Mouse (Mus musculus) liver, embryonic 14.5 days (tissue): ENCODE results near the gene Stk11ip. TPM values are rescaled to one million over a fixed set of nuclear protein-coding genes. Genes with fewer than 3 reads are reported as not detected.

ENCODE experiments used
- ATAC-seq: fragments of 200-750 bp; cut with Nextera tagmentation; 2 replicates; pipeline ENCODE4 v1.8.0; 2017; ENCODE audit warnings: moderate number of reproducible peaks, mild to moderate bottlenecking, moderate library complexity; ENCODE audit not compliant: insufficient read depth
- DNase-seq, 3 experiments: peaks; one replicate each; pipeline ENCODE4 v3.0.0-alpha.2; 2012 to 2013; ENCODE audit warnings: low read depth in 3 of 3, low spot score in 3 of 3
- H3K27ac ChIP-seq: fragments of 300-500 bp; sonication (generic); 2 replicates; pipeline ENCODE4 v1.5.1; 2014; ENCODE audit warnings: moderate library complexity, mild to moderate bottlenecking, control low read depth, inconsistent platforms
- H3K27me3 ChIP-seq: fragments of 300-500 bp; sonication (generic); 2 replicates; pipeline ENCODE4 v1.6.1; 2014; ENCODE audit warnings: mild to moderate bottlenecking, low read length, moderate library complexity; ENCODE audit not compliant: control insufficient read depth, insufficient read depth
- H3K36me3 ChIP-seq: fragments of 300-500 bp; sonication (generic); replicated peaks from 2 replicates; pipeline ENCODE4 v1.6.1; 2014; ENCODE audit warnings: low read depth; ENCODE audit not compliant: control insufficient read depth, insufficient read depth
- H3K4me1 ChIP-seq, 2 experiments: fragments of 200-500 bp in 1 of 2; fragments of 300-500 bp in 1 of 2; sonication (generic) in 1 of 2; replicated peaks; 2 replicates each; pipeline ENCODE4 v1.6.1; 2012 to 2014; ENCODE audit warnings: antibody characterized with exemption in 1 of 2, inconsistent platforms in 1 of 2, low read length in 1 of 2; ENCODE audit not compliant: control insufficient read depth in 2 of 2, insufficient read depth in 2 of 2
- H3K4me2 ChIP-seq: fragments of 300-500 bp; sonication (generic); 2 replicates; pipeline ENCODE4 v1.6.1; 2014; ENCODE audit warnings: low read depth, mild to moderate bottlenecking, control low read depth, moderate library complexity
- H3K4me3 ChIP-seq, 2 experiments: fragments of 200-500 bp in 1 of 2; fragments of 300-500 bp in 1 of 2; sonication (generic) in 1 of 2; 2 replicates each; pipeline ENCODE4 v1.5.1; 2012 to 2014; ENCODE audit warnings: low read depth in 2 of 2, low read length in 2 of 2, mild to moderate bottlenecking in 2 of 2, control low read depth in 1 of 2, inconsistent platforms in 1 of 2, moderate library complexity in 1 of 2; ENCODE audit not compliant: insufficient read depth in 1 of 2
- H3K9ac ChIP-seq: fragments of 300-500 bp; sonication (generic); replicated peaks from 2 replicates; pipeline ENCODE4 v1.6.1; 2014; ENCODE audit warnings: mild to moderate bottlenecking, control low read depth, moderate library complexity
- H3K9me3 ChIP-seq: fragments of 300-500 bp; sonication (generic); 2 replicates; pipeline ENCODE4 v1.6.1; 2016; ENCODE audit warnings: low read length, mixed read lengths; ENCODE audit not compliant: control insufficient read depth
- CTCF ChIP-seq: IDR thresholded peaks from 2 replicates; pipeline ENCODE4 v1.5.1; 2016; ENCODE audit warnings: antibody characterized with exemption, low read depth, control low read depth
- EP300 ChIP-seq: IDR thresholded peaks from 2 replicates; pipeline ENCODE4 v1.6.1; 2016; ENCODE audit warnings: antibody characterized with exemption, low read depth
- WGBS: fragments of 180-500 bp; shearing (Covaris S2); extraction: QIAGEN DNeasy Blood & Tissue Kit; methylation state at CpG from one replicate; pipeline ENCODE4 v1.1.7; 2014; ENCODE audit not compliant: insufficient replicate concordance; 5-methylcytosine and 5-hydroxymethylcytosine counted together
- polyA plus RNA-seq, 2 experiments: library from polyadenylated mRNA; depleted of rRNA in 1 of 2; stranded (reverse) in 1 of 2; unstranded in 1 of 2; fragments of >200 nt; fragmentation: Nextera tagmentation in 1 of 2; extraction: Ambion mirVana in 1 of 2; gene quantifications; 2 replicates each; pipeline versions ENCODE4 v1.2.1 to v1.2.3; 2012 to 2014

Stk11ip gene
- polyA plus RNA-seq, 2 experiments = 3.4 to 5.9 TPM

GRCm38 (mm10) chr1:75516703-75517380 lies 4.5 kb upstream of the Stk11ip start:
- no peaks in the 10 kb centered on the region for H3K27me3 ChIP-seq
- H3K27ac ChIP-seq = no peak overlapping the region
- no peak overlapping the region for H3K4me2 ChIP-seq
- H3K9ac ChIP-seq = no peak overlapping the region
- TF ChIP-seq EP300 = no peak
- no peak for TF ChIP-seq CTCF
- no peaks in the 10 kb centered on the region for H3K9me3 ChIP-seq
- ATAC-seq (no peak), DNase-seq (no peak)
- peaks cover 0 to 7% of the 10 kb centered on the region in 2 experiments; a peak in 3 of 4 replicates for H3K4me1 ChIP-seq
- no peaks in the 10 kb centered on the region for H3K36me3 ChIP-seq
- 51% methylated on average over 15 of the region's 15 CpGs for WGBS
- no peak overlapping the region for H3K4me3 ChIP-seq

GRCm38 (mm10) chr1:75517984-75518383 lies 3.3 kb upstream of the Stk11ip start:
- ATAC-seq (no peak), DNase-seq (no peak)
- H3K4me1 ChIP-seq = peaks cover 7 to 9% of the 10 kb centered on the region in 2 experiments; a peak in 3 of 4 replicates
- H3K9me3 ChIP-seq = no peaks in the 10 kb centered on the region
- no peaks in the 10 kb centered on the region for H3K27me3 ChIP-seq
- H3K27ac ChIP-seq = no peak overlapping the region
- no peak overlapping the region for H3K4me2 ChIP-seq
- H3K36me3 ChIP-seq = no peaks in the 10 kb centered on the region
- 68% methylated on average over 4 of the region's 4 CpGs for WGBS
- TF ChIP-seq CTCF = no peak
- no peak for TF ChIP-seq EP300
- H3K4me3 ChIP-seq = no peak overlapping the region
- H3K9ac ChIP-seq = no peak overlapping the region

GRCm38 (mm10) chr1:75518427-75518826 lies 2.9 kb upstream of the Stk11ip start:
- Histone ChIP-seq H3K36me3 (no peaks in the 10 kb centered on the region), H3K4me3 (no peak overlapping the region), H3K27ac (no peak overlapping the region), H3K27me3 (no peaks in the 10 kb centered on the region), H3K4me2 (no peak overlapping the region), H3K9me3 (no peaks in the 10 kb centered on the region), H3K4me1 (peaks cover 7 to 9% of the 10 kb centered on the region in 2 experiments; a peak in 3 of 4 replicates), H3K9ac (no peak overlapping the region)
- DNase-seq (no peak), ATAC-seq (no peak)
- TF ChIP-seq EP300 (no peak), CTCF (no peak)
- WGBS = 68% methylated on average over 4 of the region's 4 CpGs

GRCm38 (mm10) chr1:75519576-75519975 lies 1.8 kb upstream of the Stk11ip start:
- Histone ChIP-seq H3K36me3 (no peaks in the 10 kb centered on the region), H3K4me2 (no peak overlapping the region), H3K9ac (no peak overlapping the region), H3K27ac (no peak overlapping the region), H3K9me3 (no peaks in the 10 kb centered on the region), H3K4me3 (no peak overlapping the region), H3K27me3 (no peaks in the 10 kb centered on the region), H3K4me1 (peaks cover 7 to 9% of the 10 kb centered on the region in 2 experiments; a peak in 3 of 4 replicates)
- ATAC-seq = no peak
- no peak for TF ChIP-seq CTCF
- TF ChIP-seq EP300 = no peak
- no peak for DNase-seq
- 60% methylated on average over 5 of the region's 5 CpGs for WGBS

- WGBS = 68% methylated on average over 7 of the region's 7 CpGs
Observed at GRCm38 (mm10) chr1:75524679-75525078, 3.4 kb downstream of the Stk11ip start.

More at GRCm38 (mm10) chr1:75524679-75525078, 3.4 kb downstream of the Stk11ip start:
- Histone ChIP-seq H3K36me3 (no peaks in the 10 kb centered on the region), H3K27me3 (no peaks in the 10 kb centered on the region), H3K4me3 (no peak overlapping the region), H3K4me2 (no peak overlapping the region), H3K4me1 (peaks cover 7 to 9% of the 10 kb centered on the region in 2 experiments; a peak in 3 of 4 replicates), H3K9ac (no peak overlapping the region), H3K27ac (no peak overlapping the region), H3K9me3 (no peaks in the 10 kb centered on the region)
- no peak for DNase-seq
- TF ChIP-seq CTCF = no peak
- TF ChIP-seq EP300 = no peak
- no peak for ATAC-seq
